Mouse (Mus musculus) 3T3-L1 (cell line): ENCODE data around the gene Ern1.

Experiments used
- DNase-seq: peaks from one replicate; pipeline ENCODE4 v3.0.0-alpha.2; 2015; ENCODE audit warnings: low read depth, low spot score

Gene Ern1

GRCm38 (mm10) chr11:106391546-106392188 lies 96.0 kb downstream of the Ern1 start:
- DNase-seq = peak; percentile 91

DNA sequence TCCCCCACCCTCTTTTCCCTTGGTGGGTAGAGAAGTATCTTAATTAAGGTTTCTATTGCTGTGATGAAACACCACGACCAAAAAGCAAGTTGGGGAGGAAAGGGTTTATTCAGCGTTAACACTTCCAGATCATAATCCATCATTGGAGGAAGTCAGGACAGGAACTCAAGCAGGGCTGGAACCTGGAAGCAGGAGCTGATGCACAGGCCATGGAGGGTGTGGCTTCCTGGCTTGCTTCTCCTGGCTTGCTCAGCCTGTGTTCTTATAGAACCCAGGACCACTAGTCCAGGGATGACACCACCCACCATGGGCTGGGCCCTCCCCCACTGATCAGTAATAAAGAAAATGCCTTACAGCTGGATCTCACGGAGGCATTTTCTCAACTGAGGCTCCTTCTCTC lies 96.9 kb downstream of the Ern1 start:
- no peak for DNase-seq

DNA sequence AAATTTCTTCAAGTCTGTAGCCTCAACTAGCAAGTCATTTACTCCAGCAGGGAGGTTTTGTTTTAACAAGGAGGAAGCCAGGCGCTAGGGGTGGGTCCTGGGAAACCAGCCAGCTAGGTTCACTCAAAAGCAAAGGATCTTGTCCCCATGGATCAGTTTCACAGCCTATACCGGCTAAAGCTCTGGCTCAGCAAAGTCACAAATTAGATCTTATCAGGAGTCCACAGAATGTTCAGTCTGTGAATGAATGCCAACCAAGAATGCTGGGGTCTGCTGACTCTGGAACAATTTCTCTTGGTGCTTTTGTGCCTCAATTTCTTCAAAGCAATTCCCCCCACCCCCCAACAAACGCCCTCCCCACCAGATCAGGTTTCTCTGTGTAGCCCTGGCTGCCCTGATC lies 98.0 kb downstream of the Ern1 start:
- no peak for DNase-seq

- DNase-seq = no peak
These were observed 99.8 kb downstream of the Ern1 start, which contains the start of gene Icam2 for GRCm38 (mm10) chr11:106387791-106388216. Icam2 (minus strand) TSS chr11:106388075.

DNA sequence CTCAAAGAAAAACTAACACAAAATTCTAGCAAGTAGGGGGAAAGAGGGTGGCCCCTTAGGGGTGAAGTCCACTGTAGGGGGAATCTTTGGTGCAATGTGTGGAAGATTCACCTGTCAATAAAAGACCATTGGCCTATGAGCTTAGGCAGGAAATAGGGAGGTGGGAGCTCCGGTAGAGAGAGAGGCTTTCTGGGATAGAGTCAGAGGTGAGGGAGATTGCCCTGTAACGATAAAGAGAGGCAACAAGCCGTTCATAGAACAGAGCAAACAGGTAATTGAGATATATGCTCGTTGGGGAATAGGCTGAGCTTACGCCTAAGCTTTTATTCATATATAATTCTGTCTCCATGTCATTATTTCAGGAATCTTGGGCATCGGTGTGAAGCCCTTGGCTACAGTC lies 100.6 kb downstream of the Ern1 start:
- DNase-seq = no peak

DNA sequence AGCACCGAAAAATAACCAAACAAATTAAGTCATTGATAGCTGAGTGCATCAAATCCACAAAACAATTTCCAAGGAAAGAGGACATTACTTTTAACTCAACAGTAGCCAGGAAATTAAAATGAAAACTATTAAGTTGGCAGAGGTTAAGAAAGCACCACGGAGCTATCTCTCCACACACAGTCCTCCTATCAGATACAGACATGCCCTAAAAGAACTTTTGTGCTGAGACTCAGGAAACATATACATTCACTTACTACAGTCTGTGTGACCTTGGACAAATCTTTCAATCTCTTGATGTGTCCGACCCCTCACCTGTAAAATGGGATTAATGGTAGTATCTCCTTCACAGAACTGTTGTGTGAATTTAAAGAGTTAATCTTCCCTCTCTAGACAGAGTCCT lies 101.2 kb downstream of the Ern1 start:
- no peak for DNase-seq

GRCm38 (mm10) chr11:106383051-106383790 lies 104.4 kb downstream of the Ern1 start:
- no peak for DNase-seq

DNA sequence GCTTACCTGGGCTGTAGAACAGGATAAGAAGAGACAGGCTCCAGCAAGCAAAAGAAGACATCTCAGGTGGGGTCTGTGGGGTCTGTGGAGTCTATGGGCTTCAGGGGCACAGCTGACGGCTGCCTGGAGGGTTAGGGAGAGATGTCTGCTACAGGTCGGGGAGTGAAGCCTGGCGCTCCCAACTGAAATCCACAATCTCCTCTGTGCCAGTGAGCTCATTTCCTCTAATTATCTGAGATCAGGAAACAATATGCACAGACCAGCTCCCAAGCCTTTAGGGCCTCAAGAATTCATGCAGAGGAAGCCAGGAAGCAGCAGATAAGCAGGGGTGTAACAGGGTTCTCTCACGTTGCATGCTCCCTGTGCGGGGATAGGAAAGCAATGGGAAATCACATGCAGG lies 105.2 kb downstream of the Ern1 start:
- DNase-seq = no peak

DNA sequence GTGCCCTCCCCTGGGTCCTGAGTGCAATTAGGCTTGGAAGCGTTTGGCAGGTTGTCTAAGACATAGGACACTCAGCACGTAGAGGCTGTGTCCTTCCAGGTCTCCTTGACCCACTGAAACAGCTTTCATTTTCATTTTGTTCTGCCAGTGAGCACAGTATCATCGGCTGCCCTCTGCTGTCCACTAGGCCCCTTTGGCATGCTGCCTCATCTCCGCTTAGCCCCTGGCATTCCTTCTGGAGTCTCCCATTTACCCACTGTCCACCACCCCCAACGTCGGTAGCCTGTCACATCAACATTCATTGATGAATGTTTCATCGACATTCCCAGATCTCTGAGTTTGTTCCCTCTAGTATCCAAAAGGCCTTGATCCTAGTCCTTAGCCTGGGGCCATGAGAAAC lies 105.8 kb downstream of the Ern1 start:
- DNase-seq = no peak

GRCm38 (mm10) chr11:106381011-106381410 lies 106.6 kb downstream of the Ern1 start:
- peak; percentile 11 for DNase-seq

GRCm38 (mm10) chr11:106374979-106375378 lies 112.7 kb downstream of the Ern1 start:
- no peak for DNase-seq

DNA sequence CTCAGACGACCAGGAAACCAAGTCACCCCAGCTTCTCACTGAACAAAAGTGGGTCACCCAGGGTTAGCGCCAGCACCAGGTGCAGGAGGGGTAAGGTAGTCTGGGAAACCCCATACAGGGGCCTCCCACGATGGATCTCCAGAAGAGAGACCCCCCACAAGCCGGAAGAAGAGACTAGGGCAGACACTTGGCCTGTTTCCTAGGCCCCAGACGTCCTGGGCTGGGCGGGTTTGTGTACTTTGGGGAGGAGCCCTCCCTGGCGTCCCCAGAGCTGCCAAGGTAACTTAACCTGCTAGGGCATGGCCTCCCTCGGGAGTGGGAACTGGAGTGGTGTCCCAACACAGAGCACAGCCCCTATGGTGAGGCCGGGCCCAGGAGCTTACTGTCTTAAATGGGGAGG lies 113.1 kb downstream of the Ern1 start:
- DNase-seq = no peak

DNA sequence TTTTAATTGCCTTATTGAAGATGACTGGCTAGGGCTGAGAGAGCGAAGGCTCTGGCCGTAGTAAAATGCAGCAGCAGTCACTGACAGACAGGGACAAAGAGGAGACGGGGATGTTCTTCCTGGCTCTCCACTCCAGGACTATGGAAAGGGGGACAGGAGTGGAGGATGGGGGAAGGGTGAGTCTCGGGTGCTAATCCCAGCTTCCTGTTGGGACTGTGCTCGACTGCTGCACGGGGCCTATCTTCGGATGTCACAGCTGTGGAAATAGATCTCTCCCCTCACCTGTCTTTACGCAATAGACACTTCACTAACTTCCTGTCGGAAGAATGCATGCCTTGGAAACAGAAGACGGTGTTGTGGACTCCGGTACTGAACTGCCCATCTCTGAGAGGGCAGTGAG lies 113.7 kb downstream of the Ern1 start:
- DNase-seq = no peak

- DNase-seq = peak; percentile 81
These were observed 121.3 kb downstream of the Ern1 start for GRCm38 (mm10) chr11:106366316-106366715.

GRCm38 (mm10) chr11:106365366-106365765 lies 122.3 kb downstream of the Ern1 start, which contains the start of gene Prr29:
Prr29 (plus strand) TSS chr11:106365472.
- DNase-seq = no peak

- DNase-seq = no peak
These were observed 122.9 kb downstream of the Ern1 start for GRCm38 (mm10) chr11:106364712-106365111.

GRCm38 (mm10) chr11:106359350-106359749 lies 128.3 kb downstream of the Ern1 start:
- DNase-seq = peak; percentile 10

DNA sequence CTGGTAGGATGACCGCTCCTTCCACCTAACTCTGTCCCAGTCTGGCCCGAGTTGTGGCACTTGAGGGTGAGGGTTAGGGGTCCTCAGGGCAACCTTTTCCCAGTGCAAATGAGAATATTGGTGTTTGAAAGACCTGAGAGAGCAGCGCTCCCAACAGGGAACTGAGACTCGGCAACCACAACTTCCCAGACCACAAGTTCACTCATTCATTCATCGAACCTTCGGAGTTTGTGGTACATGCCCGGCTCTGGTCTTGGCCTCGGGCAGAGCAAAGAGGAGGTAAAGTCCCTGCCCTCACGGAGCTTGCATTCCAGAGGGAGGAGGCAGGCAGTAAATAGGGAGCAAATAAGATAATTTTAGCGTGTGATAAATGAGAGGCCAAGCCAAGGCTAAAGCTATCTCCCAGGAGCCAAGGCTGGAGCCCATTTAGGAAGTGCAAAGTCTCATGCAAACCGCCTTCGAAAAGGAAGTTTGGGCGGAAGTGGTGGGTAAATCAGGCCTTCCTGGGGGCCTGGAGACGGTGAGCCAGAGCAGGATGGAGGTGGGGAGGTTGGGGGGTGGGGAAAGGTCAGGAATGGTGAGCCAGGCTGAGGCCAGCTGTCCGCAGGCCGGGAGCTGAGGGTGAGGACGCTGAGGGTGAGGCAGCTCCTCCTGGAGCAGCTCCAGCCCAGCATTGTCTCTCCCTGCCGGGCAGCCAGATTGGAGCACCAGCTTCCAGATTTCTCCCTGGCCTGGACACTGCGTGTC lies 132.1 kb downstream of the Ern1 start:
- DNase-seq = no peak

- DNase-seq = no peak
These were observed 133.5 kb downstream of the Ern1 start for GRCm38 (mm10) chr11:106354181-106354580.

DNA sequence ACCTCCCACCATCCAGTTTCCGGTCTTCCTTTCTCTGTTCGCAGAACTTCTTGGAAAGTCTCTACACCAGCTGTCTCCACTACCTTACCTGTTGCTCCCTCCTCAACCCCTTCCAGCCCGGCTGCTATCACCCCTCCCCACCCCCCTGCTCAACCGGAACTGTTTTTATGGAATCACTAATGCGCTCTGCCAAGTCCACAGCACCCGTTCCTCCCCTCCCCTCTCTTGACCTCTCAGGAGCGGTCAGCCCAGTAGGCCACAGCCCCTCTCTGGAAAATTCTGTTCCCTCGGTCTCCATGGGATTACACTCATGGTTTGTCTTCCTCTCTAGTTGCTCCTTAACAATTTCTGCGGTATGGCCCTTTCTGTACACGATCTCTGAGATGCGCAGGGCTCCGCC lies 134.5 kb downstream of the Ern1 start, which contains the start of gene Scn4a:
Gene Scn4a (minus strand): TSS at position 101 of the 400 bp plus-strand sequence.
- DNase-seq = no peak

DNA sequence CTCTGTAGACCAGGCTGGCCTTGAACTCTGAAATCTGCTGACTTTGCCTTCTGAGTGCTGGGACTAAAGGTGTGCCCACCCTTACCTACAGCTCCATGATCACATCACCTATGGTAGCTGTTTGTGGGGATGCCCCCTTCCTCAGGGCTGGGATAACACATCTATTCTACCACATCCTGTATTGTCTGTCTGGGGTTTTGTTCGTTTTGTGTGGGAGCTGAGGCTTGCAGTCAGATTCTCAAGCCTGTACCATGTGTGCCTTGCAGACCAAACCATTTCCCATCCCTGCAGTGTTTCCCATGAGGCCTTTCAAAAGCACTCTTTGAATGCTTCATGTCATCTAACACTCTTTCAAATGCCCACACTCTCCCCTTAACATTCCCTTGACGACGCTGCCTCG lies 135.7 kb downstream of the Ern1 start:
- no peak for DNase-seq

DNA sequence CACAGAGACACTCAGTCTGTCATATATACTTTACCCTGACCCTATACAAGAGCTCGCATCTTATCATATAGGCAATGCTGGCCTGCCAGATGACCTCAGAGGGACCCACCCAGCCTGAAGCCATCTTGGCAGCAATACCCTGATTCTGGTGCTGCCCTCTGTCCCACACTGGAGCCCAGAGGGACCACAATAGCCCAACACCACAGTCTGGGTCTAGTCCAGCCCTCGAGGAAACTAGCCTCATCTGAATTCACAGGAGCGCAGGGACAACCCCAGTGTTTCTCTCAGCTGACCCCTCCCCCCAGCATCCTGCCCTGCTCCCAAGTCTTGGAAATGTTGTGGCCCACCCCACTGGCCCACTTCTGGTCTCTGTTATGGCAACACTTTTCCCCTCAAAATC lies 136.4 kb downstream of the Ern1 start:
- DNase-seq = no peak
